Mouse (Mus musculus): ENCODE data around the gene 1110032A03Rik.

- TF ChIP-seq FLI1 (IDR thresholded peaks at IDR 0.05; ENCODE audit: low read length) (no peak), GATA1 (IDR thresholded peaks at IDR 0.05; ENCODE audit: borderline replicate concordance, low read length) (no peak)
These were observed 21.4 kb downstream of the 1110032A03Rik start for GRCm38 (mm10) chr9:50753947-50754346.

Data from megakaryocyte, embryonic 14.5 days (primary cell).